9 mouse cellular contexts compared by ENCODE assay signal in genomic region chr11:7211211-7211610, GRCm38 (mm10). TPM values are rescaled to one million over a fixed set of nuclear protein-coding genes. Genes with fewer than 3 reads are reported as not detected.
DNase-seq lines count a peak whose midpoint lies in the region; ATAC-seq lines count a peak whose summit lies in the region.
"Had no signal": no experiment of that assay in that cellular context is flagged by ENCODE, and none has a peak within 500 bp of the region (broad histone marks: within the 10 kb centered on the region; RNA-seq: fewer than 3 reads in every experiment).

No protein-coding gene starts in this region.

- H3K36me3 ChIP-seq in midbrain, embryonic 15.5 days (replicated peaks), result no peaks in the 10 kb centered on the region
- H3K36me3 ChIP-seq in midbrain, embryonic 11.5 days (ENCODE audit: control insufficient read depth, insufficient read depth, low read length), result no peaks in the 10 kb centered on the region
- peaks cover 6% of the 10 kb centered on the region; the same call in 1 of the 2 replicates for H3K36me3 ChIP-seq in stomach, embryonic 14.5 days (ENCODE audit: control insufficient read depth, insufficient read depth, low read length)

- no peak overlapping the region for H3K27ac ChIP-seq in midbrain, embryonic 15.5 days
- H3K27ac ChIP-seq in midbrain, embryonic 11.5 days (ENCODE audit: low read depth, low read length), result no peak overlapping the region
- no peak overlapping the region for H3K27ac ChIP-seq in stomach, embryonic 14.5 days (ENCODE audit: low read length)

- H3K4me1 ChIP-seq in midbrain, embryonic 15.5 days, result peaks cover 27% of the 10 kb centered on the region
- H3K4me1 ChIP-seq in midbrain, embryonic 11.5 days (ENCODE audit: control insufficient read depth, insufficient read depth, low read length), result peaks cover 9% of the 10 kb centered on the region
- H3K4me1 ChIP-seq in stomach, embryonic 14.5 days (ENCODE audit: control insufficient read depth, insufficient read depth, low read length), result peaks cover 10% of the 10 kb centered on the region; the same call in 1 of the 2 replicates

- intact Hi-C loops in left cerebral cortex, postnatal 36 days (cut with DNase I), result loop anchor here (2.0 to 10.0 kb wide), 3 partner anchors 356 to 1194 kb away; no protein-coding TSS in a partner anchor

- H3K4me3 ChIP-seq in midbrain, embryonic 15.5 days, result no peak overlapping the region
- H3K4me3 ChIP-seq in midbrain, embryonic 11.5 days (ENCODE audit: low read depth, low read length), result no peak overlapping the region
- H3K4me3 ChIP-seq in stomach, embryonic 14.5 days (ENCODE audit: low read depth, low read length), result no peak overlapping the region

- ATAC-seq in midbrain, embryonic 15.5 days (replicated peaks), result no peak
- no peak for ATAC-seq in midbrain, embryonic 11.5 days (ENCODE audit: low FRiP score)
- no peak for ATAC-seq in stomach, embryonic 14.5 days (ENCODE audit: insufficient number of reproducible peaks, insufficient read depth, low FRiP score, low read depth)

- peaks cover 17% of the 10 kb centered on the region for H3K27me3 ChIP-seq in midbrain, embryonic 15.5 days (replicated peaks)
- H3K27me3 ChIP-seq in midbrain, embryonic 11.5 days (ENCODE audit: control insufficient read depth, insufficient read depth, low read length), result peaks cover 28% of the 10 kb centered on the region
- peaks cover 8% of the 10 kb centered on the region; the same call in 1 of the 2 replicates for H3K27me3 ChIP-seq in stomach, embryonic 14.5 days (ENCODE audit: control insufficient read depth, insufficient read depth, low read length)

- H3K9ac ChIP-seq in midbrain, embryonic 15.5 days, result no peak overlapping the region
- no peak overlapping the region for H3K9ac ChIP-seq in midbrain, embryonic 11.5 days (ENCODE audit: low read length)
- no peak overlapping the region for H3K9ac ChIP-seq in stomach, embryonic 14.5 days (replicated peaks; ENCODE audit: low read depth, low read length)

- H3K9me3 ChIP-seq in midbrain, embryonic 15.5 days, result no peaks in the 10 kb centered on the region
- H3K9me3 ChIP-seq in midbrain, embryonic 11.5 days (ENCODE audit: control insufficient read depth, low read length), result no peaks in the 10 kb centered on the region
- no peaks in the 10 kb centered on the region for H3K9me3 ChIP-seq in stomach, embryonic 14.5 days (ENCODE audit: control insufficient read depth, low read depth, low read length)

- DNase-seq in embryo, embryonic 10 days (ENCODE audit: low spot score), result peak; percentile 20
- DNase-seq in embryo, embryonic 10.5 days (ENCODE audit: low spot score), result no peak
- no peak for DNase-seq in midbrain, embryonic 11.5 days (ENCODE audit: low spot score, missing footprints)
- peak; percentile 77 for DNase-seq in kidney, postnatal 14 days
- DNase-seq in left cerebral cortex, postnatal 36 days (ENCODE audit: low spot score in 2 of 2), result no peak
- no peak for DNase-seq in right cerebral cortex, postnatal 36 days (ENCODE audit: low spot score in 2 of 2)

- H3K4me2 ChIP-seq in midbrain, embryonic 15.5 days, result peak overlapping the region; percentile 10; the same call in 1 of the 2 replicates
- H3K4me2 ChIP-seq in midbrain, embryonic 11.5 days, result no peak overlapping the region
- H3K4me2 ChIP-seq in stomach, embryonic 14.5 days (replicated peaks; ENCODE audit: low read depth, low read length), result peak overlapping the region; percentile 13; the same call in 1 of the 2 replicates

- 25% methylated on average over 9 of the region's 9 CpGs for WGBS in midbrain, embryonic 15.5 days
- WGBS in midbrain, embryonic 11.5 days, result 45% methylated on average over 9 of the region's 9 CpGs
- WGBS in stomach, embryonic 14.5 days, result 15% methylated on average over 9 of the region's 9 CpGs

RNA-seq across cellular contexts. Expression of gene Igfbp3, which starts 2.5 kb away (rescaled TPM):
- polyA plus RNA-seq in midbrain, embryonic 15.5 days (2015; fragmentation: Nextera tagmentation; extraction: Ambion mirVana), result 13.9 and 14.8 TPM in 2 replicates
- polyA plus RNA-seq in midbrain, embryonic 11.5 days (2014; fragmentation: Nextera tagmentation; extraction: Ambion mirVana), result 6.2 and 8.2 TPM in 2 replicates
- 49.9 and 62.0 TPM in 2 replicates for polyA plus RNA-seq in stomach, embryonic 14.5 days (2014; fragmentation: Nextera tagmentation; extraction: Ambion mirVana)
- 10 to 100 TPM in 1 of 2 experiments, 1 to 10 TPM in 1; 8.5 to 12.3 TPM for total RNA-seq in left cerebral cortex, postnatal 36 days (2021)

RNA-seq across cellular contexts. Expression of gene Igfbp1, which starts 13.6 kb away (rescaled TPM):
- polyA plus RNA-seq in midbrain, embryonic 15.5 days (2015; fragmentation: Nextera tagmentation; extraction: Ambion mirVana), result 0.37 TPM in 1 of 2 replicates, not detected in the other
- 0.10 and 0.14 TPM in 2 replicates for polyA plus RNA-seq in midbrain, embryonic 11.5 days (2014; fragmentation: Nextera tagmentation; extraction: Ambion mirVana)
- polyA plus RNA-seq in stomach, embryonic 14.5 days (2014; fragmentation: Nextera tagmentation; extraction: Ambion mirVana), result 1.5 and 1.7 TPM in 2 replicates
- total RNA-seq in left cerebral cortex, postnatal 36 days (2021), result not detected
- total RNA-seq: left cerebral cortex, adult 8-10 months had no signal

RNA-seq across cellular contexts. Expression of gene Gm11985, which starts 22.8 kb away (rescaled TPM):
- polyA plus RNA-seq in midbrain, embryonic 15.5 days (2015; fragmentation: Nextera tagmentation; extraction: Ambion mirVana), result not detected in 2 replicates
- polyA plus RNA-seq in midbrain, embryonic 11.5 days (2014; fragmentation: Nextera tagmentation; extraction: Ambion mirVana), result not detected in 2 replicates
- 0.25 TPM in 1 of 2 replicates, not detected in the other for polyA plus RNA-seq in stomach, embryonic 14.5 days (2014; fragmentation: Nextera tagmentation; extraction: Ambion mirVana)
- not detected for total RNA-seq in left cerebral cortex, postnatal 36 days (2021)
- total RNA-seq: left cerebral cortex, adult 8-10 months had no signal

Comparison
In these comparisons a context has a peak if more than half of its experiments do, and no peak if none do; other contexts are left out.
1. DNase-seq: peak in embryo, embryonic 10 days (single experiment) and kidney, postnatal 14 days (single experiment); none in embryo, embryonic 10.5 days (single experiment), midbrain, embryonic 11.5 days (single experiment), left cerebral cortex, postnatal 36 days (0 of 2) and right cerebral cortex, postnatal 36 days (0 of 2).